Mouse (Mus musculus): Measurements from ENCODE around the gene Fam214b. TPM values are rescaled to one million over a fixed set of nuclear protein-coding genes. Genes with fewer than 3 reads are reported as not detected.

The Fam214b gene
- total RNA-seq, 2 experiments from 2014 or later = 42.3 to 52.8 TPM

- peak; percentile 83 for ATAC-seq (replicated peaks; ENCODE audit: low FRiP score, poor library complexity, severe bottlenecking)
Measured at GRCm38 (mm10) chr4:43040114-43040572, 5.9 kb downstream of the Fam214b start.

GRCm38 (mm10) chr4:43039609-43040008 is 6.4 kb downstream of the Fam214b start:
- no peak for ATAC-seq (replicated peaks; ENCODE audit: low FRiP score, poor library complexity, severe bottlenecking)

GRCm38 (mm10) chr4:43038567-43039495 is 7.2 kb downstream of the Fam214b start:
- peak; percentile 55 for ATAC-seq (replicated peaks; ENCODE audit: low FRiP score, poor library complexity, severe bottlenecking)

- peak; percentile 76 for ATAC-seq (replicated peaks; ENCODE audit: low FRiP score, poor library complexity, severe bottlenecking)
Measured at GRCm38 (mm10) chr4:43037860-43038566, 8.0 kb downstream of the Fam214b start.

GRCm38 (mm10) chr4:43036356-43036755 is 9.7 kb downstream of the Fam214b start:
- ATAC-seq (replicated peaks; ENCODE audit: low FRiP score, poor library complexity, severe bottlenecking) = no peak

GRCm38 (mm10) chr4:43035851-43036250 is 10.2 kb downstream of the Fam214b start:
- ATAC-seq (replicated peaks; ENCODE audit: low FRiP score, poor library complexity, severe bottlenecking) = no peak

DNA sequence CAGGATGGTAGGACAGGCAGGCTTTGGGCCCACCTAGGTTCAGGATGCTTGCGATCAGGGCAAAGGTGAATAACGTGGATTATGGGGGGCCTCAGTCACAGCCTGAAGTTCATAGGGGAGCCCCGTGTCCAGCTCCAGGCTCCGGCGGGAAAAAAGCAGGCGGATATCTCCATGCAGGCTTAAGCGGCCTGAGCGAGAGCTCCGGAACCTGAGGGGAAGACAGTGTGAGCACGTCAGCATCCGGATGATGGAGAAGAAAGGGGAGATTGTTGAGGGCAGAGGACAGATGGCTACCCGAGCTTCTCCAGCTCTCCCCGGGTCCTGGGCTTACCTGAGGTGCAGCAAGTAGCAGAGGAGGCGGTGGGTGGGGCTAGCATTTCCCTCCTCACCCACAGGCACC is 12.5 kb downstream of the Fam214b start:
- ATAC-seq (replicated peaks; ENCODE audit: low FRiP score, poor library complexity, severe bottlenecking) = no peak

GRCm38 (mm10) chr4:43032501-43032900 is 13.5 kb downstream of the Fam214b start:
- ATAC-seq (replicated peaks; ENCODE audit: low FRiP score, poor library complexity, severe bottlenecking) = no peak

GRCm38 (mm10) chr4:43031237-43031995 is 14.6 kb downstream of the Fam214b start, which contains the start of gene Stoml2:
TSS of gene Stoml2 (minus strand) at chr4:43031710.
- peak; percentile 94 for ATAC-seq (replicated peaks; ENCODE audit: low FRiP score, poor library complexity, severe bottlenecking)

- peak; percentile 65 for ATAC-seq (replicated peaks; ENCODE audit: low FRiP score, poor library complexity, severe bottlenecking)
Measured at GRCm38 (mm10) chr4:43030780-43031230, 15.2 kb downstream of the Fam214b start.

DNA sequence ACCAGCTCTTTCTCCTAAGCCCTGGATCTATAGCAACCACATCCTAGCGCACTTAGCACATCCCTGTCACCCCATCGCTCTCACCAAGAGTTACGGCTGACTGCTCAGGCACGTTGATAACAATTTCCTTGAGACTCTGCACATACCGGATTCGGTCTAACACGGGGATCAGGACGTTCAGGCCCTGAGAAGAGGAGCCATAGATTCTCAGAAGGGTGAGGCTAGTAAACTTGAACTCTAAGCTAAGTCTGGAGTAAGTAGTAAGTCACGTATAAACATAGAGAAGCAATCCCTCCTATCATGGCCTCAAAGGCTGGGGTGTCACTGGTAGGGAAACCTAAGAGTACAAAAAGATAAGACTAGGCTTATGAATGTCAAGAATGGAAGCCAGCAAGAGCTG is 15.7 kb downstream of the Fam214b start:
- peak; percentile 11 for ATAC-seq (replicated peaks; ENCODE audit: low FRiP score, poor library complexity, severe bottlenecking)

- no peak for ATAC-seq (replicated peaks; ENCODE audit: low FRiP score, poor library complexity, severe bottlenecking)
Measured at GRCm38 (mm10) chr4:43029749-43030148, 16.3 kb downstream of the Fam214b start.

GRCm38 (mm10) chr4:43029121-43029520 is 16.9 kb downstream of the Fam214b start:
- ATAC-seq (replicated peaks; ENCODE audit: low FRiP score, poor library complexity, severe bottlenecking) = no peak

DNA sequence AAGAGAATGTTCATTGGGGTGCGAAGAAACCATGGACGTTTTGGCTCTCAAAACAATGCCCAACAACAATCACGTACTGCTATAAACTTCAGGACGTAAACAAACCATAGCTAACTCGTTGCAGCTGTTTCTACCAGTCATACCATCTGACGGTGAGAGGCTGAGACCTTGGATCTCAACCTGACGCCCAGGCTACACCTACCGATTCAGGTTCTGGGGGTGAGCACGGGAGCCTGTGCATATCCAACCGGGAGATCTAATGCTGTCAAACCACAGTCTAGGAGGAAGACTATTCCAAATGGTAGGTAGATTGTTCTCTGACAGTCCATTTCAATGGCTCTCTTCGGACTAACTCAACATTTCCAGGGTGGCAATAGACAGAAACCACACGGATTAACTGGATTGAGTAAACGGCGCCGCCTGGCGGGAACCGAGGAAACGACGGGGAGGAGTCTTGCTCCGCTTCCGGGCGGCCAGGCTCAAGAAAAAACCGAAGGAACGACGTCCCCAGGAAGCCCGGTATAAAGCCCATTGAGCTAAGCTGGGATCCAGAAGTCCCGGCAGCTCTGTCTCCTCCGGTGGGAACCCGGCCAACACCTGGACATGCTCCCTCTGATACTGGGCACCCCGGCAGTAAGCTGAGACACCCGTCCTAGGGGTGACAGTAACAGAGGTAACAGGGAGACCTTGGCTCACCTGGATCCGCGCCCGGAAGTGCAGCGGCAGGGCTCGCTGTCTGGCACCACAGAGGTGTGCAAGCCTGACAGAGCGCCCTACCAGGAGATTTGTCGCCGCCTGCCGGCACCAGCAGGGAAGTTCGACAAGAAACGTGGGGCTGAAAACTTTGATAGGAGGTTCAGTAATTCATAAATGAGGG is 20.7 kb downstream of the Fam214b start, which contains the start of gene Pigo:
Gene Pigo (minus strand): TSS at position 736 of the 877 bp plus-strand sequence.
- ATAC-seq (replicated peaks; ENCODE audit: low FRiP score, poor library complexity, severe bottlenecking) = peak; percentile 93

DNA sequence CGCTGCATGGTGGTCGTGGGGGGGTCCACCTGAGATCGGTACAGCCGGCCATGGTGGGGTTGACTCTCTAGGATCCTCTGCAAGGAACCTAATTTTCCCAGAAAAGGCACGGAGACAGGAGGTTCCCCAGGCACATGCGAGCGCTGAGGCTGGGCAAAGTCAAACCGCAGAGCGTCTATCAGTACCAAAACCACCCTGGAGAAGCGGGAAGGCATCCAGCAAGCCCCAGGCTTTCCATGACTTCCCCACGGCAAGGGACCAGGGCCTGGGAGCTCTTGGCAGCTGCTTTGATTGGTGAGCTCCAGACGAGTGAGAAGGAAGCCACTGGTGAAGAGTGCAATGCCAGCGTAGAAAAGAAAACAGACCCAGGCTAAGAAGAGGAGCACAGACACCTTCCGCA is 21.3 kb downstream of the Fam214b start:
- ATAC-seq (replicated peaks; ENCODE audit: low FRiP score, poor library complexity, severe bottlenecking) = no peak

- no peak for ATAC-seq (replicated peaks; ENCODE audit: low FRiP score, poor library complexity, severe bottlenecking)
Measured at GRCm38 (mm10) chr4:43021341-43021740, 24.7 kb downstream of the Fam214b start.

DNA sequence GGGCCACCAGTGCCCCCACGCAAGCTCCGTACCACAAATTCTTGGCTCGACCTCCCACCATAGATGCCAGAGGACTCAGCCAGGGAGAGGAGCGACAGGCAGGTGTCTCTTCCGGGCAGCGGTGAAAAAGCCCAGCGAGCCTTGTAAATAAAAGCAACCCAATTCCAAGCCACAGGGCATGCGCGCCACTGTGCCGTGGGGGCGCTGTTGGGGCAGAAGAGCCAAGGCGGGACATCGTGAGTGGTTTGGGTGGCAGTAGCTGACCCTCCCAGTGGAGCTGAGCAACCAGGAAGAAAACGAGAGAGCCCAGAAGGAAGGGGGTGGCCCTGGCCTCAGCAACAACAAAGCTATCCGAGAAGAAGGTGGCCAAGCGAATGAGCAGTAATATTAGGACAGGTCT is 25.1 kb downstream of the Fam214b start:
- no peak for ATAC-seq (replicated peaks; ENCODE audit: low FRiP score, poor library complexity, severe bottlenecking)

GRCm38 (mm10) chr4:43019641-43020465 is 26.2 kb downstream of the Fam214b start:
- ATAC-seq (replicated peaks; ENCODE audit: low FRiP score, poor library complexity, severe bottlenecking) = no peak
